Mouse (Mus musculus) liver, embryonic 14.5 days (tissue): Measurements from ENCODE around the gene Bcas3.

Source experiments
- CTCF ChIP-seq: IDR thresholded peaks from 2 replicates; pipeline ENCODE4 v1.5.1; 2016; ENCODE audit warnings: antibody characterized with exemption, low read depth, control low read depth
- EP300 ChIP-seq: IDR thresholded peaks from 2 replicates; pipeline ENCODE4 v1.6.1; 2016; ENCODE audit warnings: antibody characterized with exemption, low read depth

DNA sequence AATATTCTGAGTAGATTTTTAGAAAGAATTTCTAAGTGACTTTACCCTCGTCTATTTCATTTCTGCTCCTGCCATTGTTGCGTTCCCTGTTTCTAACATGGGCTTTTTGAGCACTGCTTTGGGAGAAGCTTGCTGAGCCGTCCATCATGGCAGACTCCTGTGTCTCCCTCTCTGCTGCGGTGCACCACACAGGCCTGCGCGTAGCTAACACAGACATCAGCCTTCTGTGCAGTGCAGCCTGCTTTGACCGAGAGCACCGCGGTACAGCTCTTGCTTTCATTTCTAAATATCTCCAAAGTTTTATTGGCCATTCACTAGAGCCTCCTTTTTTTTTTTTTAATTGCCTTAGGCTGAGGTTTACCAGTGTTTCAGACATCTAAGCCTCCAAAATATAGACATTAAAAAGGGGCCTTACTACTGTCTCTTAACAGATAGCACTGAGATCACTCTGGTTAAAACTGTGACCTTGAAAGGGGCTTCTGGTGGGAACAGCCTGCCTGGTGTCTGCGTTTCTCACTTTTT is 290.6 kb downstream of the Bcas3 start:
- TF ChIP-seq CTCF, result no peak
- TF ChIP-seq EP300, result no peak
